Mouse (Mus musculus): ENCODE measurements around the gene Crybg3. TPM values are rescaled to one million over a fixed set of nuclear protein-coding genes. Genes with fewer than 3 reads are reported as not detected.

Gene Crybg3
- total and polyA plus RNA-seq, 3 experiments: 2.7 to 5.0 (median 2.8) TPM

- no peak for TF ChIP-seq SIN3A (IDR thresholded peaks at IDR 0.05; ENCODE audit: low read length)
- peak; percentile 57; the same call in 1 of the 2 replicates for TF ChIP-seq RCOR1 (conservative IDR thresholded peaks at IDR 0.05; ENCODE audit: low read depth, low read length)
- no peak for TF ChIP-seq TCF12 (IDR thresholded peaks at IDR 0.05; ENCODE audit: low read depth, low read length)
These were observed 41.9 kb downstream of the Crybg3 start (continued) for GRCm38 (mm10) chr16:59558916-59559299.

- Histone ChIP-seq H3K9ac (ENCODE audit: insufficient read depth, low read depth) (no peak overlapping the region), H3K4me3 (replicated peaks in 1 of 3; ENCODE audit: low read depth in 2 of 3, low read length in 2 of 3, poor library complexity in 1 of 3) (no peak overlapping the region), H3K9me3 (replicated peaks; ENCODE audit: low read length) (peaks cover 3% of the 10 kb centered on the region), H3K4me2 (ENCODE audit: insufficient read depth, low read depth, poor library complexity, severe bottlenecking) (no peak overlapping the region), H3K79me2 (replicated peaks; ENCODE audit: control insufficient read depth, extremely low read depth, insufficient read depth, poor library complexity, severe bottlenecking) (no peaks in the 10 kb centered on the region), H3K4me1 (ENCODE audit: control insufficient read depth in 1 of 2, insufficient read depth in 2 of 2) (peaks cover 3 to 22% of the 10 kb centered on the region in 2 experiments), H3K27me3 (replicated peaks) (no peaks in the 10 kb centered on the region), H3K36me3 (replicated peaks in 1 of 2; ENCODE audit: control insufficient read depth in 1 of 2, insufficient read depth in 1 of 2, low read length in 1 of 2) (peaks cover 0 to 3% of the 10 kb centered on the region in 2 experiments), H3K27ac (ENCODE audit: insufficient read depth, low read depth) (no peak overlapping the region)
- dilution Hi-C loops (cut with MboI; ENCODE audit: extremely low pct_ligation_motif_present, extremely low pct_unique_long_range_greater_than_20kb, low sequenced_read_pairs): no loop called here
- DNase-seq (ENCODE audit: extremely low read depth): no peak
- in situ Hi-C loops (cut with MboI; ENCODE audit: low pct_ligation_motif_present, low pct_unique_long_range_greater_than_20kb, low sequenced_read_pairs): loop anchor here (10.0 kb wide), 1 partner anchor 79 kb away; the partner anchor contains the start of gene Riox2
- no peak for TF ChIP-seq MAZ (IDR thresholded peaks at IDR 0.05; ENCODE audit: low read depth, low read length)
- TF ChIP-seq JUN (IDR thresholded peaks at IDR 0.05; ENCODE audit: insufficient read depth, low read depth, low read length): no peak
- no peak for TF ChIP-seq IRF4 (IDR thresholded peaks at IDR 0.05; ENCODE audit: low read depth, low read length)
- no peak for TF ChIP-seq RAD21 (IDR thresholded peaks at IDR 0.05; ENCODE audit: low read depth, low read length)
- TF ChIP-seq RCOR1 (conservative IDR thresholded peaks at IDR 0.05; ENCODE audit: low read depth, low read length): no peak
- TF ChIP-seq JUND (conservative IDR thresholded peaks at IDR 0.05; ENCODE audit: low read depth, low read length): no peak
- TF ChIP-seq SMC3 (IDR thresholded peaks at IDR 0.05; ENCODE audit: low read depth, low read length): no peak
- no peak for TF ChIP-seq NELFE (IDR thresholded peaks at IDR 0.05; ENCODE audit: low read depth, low read length)
- no peak for TF ChIP-seq BHLHE40 (IDR thresholded peaks at IDR 0.05; ENCODE audit: low read depth, low read length)
- TF ChIP-seq EP300 (IDR thresholded peaks at IDR 0.05; ENCODE audit: low read length): no peak
- no peak for TF ChIP-seq UBTF (IDR thresholded peaks at IDR 0.05; ENCODE audit: low read depth, low read length)
- no peak for TF ChIP-seq KAT2A (IDR thresholded peaks at IDR 0.05; ENCODE audit: insufficient replicate concordance, low read length)
- TF ChIP-seq MAFK (IDR thresholded peaks at IDR 0.05; ENCODE audit: insufficient replicate concordance, low read length): no peak
These were observed 47.2 kb downstream of the Crybg3 start for GRCm38 (mm10) chr16:59553490-59554161.

DNA sequence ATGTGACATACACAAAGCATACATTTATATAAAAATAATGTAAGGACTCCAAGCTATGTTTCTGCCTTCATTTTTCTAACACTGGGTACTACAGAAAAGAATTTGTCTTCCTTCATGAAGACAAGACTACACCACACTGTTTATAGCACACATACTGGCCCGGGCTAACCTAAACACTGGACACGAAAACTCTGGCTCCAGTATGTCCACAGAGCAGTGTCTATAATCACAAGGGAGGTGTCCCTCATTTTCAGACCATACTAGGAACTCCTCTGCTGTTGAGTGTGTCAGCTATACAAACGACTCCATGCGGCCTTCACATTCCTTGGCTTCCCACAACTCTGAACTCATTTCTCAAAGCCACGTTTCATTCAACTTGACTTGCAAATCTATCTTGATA is 49.3 kb downstream of the Crybg3 start:
- dilution Hi-C loops (cut with MboI; ENCODE audit: extremely low pct_ligation_motif_present, extremely low pct_unique_long_range_greater_than_20kb, low sequenced_read_pairs) (no loop called here), in situ Hi-C loops (cut with MboI; ENCODE audit: low pct_ligation_motif_present, low pct_unique_long_range_greater_than_20kb, low sequenced_read_pairs) (loop anchor here (10.0 kb wide), 1 partner anchor 77 kb away; the partner anchor contains the start of gene Riox2)
- no peak overlapping the region for H3K4me2 ChIP-seq (ENCODE audit: insufficient read depth, low read depth, poor library complexity, severe bottlenecking)
- peaks cover 3 to 21% of the 10 kb centered on the region in 2 experiments for H3K4me1 ChIP-seq (ENCODE audit: control insufficient read depth in 1 of 2, insufficient read depth in 2 of 2)
- H3K4me3 ChIP-seq (replicated peaks in 1 of 3; ENCODE audit: low read depth in 2 of 3, low read length in 2 of 3, poor library complexity in 1 of 3): no peak overlapping the region
- DNase-seq (ENCODE audit: extremely low read depth): no peak
- TF ChIP-seq ZC3H11A (IDR thresholded peaks at IDR 0.05; ENCODE audit: low read depth, low read length) (no peak), RCOR1 (conservative IDR thresholded peaks at IDR 0.05; ENCODE audit: low read depth, low read length) (no peak), UBTF (IDR thresholded peaks at IDR 0.05; ENCODE audit: low read depth, low read length) (no peak), MAFK (IDR thresholded peaks at IDR 0.05; ENCODE audit: insufficient replicate concordance, low read length) (no peak)
- H3K9ac ChIP-seq (ENCODE audit: insufficient read depth, low read depth): no peak overlapping the region
- no peak overlapping the region for H3K27ac ChIP-seq (ENCODE audit: insufficient read depth, low read depth)
- peaks cover 3% of the 10 kb centered on the region for H3K9me3 ChIP-seq (replicated peaks; ENCODE audit: low read length)
- no peaks in the 10 kb centered on the region for H3K27me3 ChIP-seq (replicated peaks)
- H3K36me3 ChIP-seq (replicated peaks in 1 of 2; ENCODE audit: control insufficient read depth in 1 of 2, insufficient read depth in 1 of 2, low read length in 1 of 2): peaks cover 0 to 3% of the 10 kb centered on the region in 2 experiments
- no peaks in the 10 kb centered on the region for H3K79me2 ChIP-seq (replicated peaks; ENCODE audit: control insufficient read depth, extremely low read depth, insufficient read depth, poor library complexity, severe bottlenecking)
